Mouse (Mus musculus) right cerebral cortex, postnatal 36 days (tissue): ENCODE measurements around the gene Slc35f6.

ENCODE experiments used
- DNase-seq, 2 experiments: peaks; one replicate each; pipeline ENCODE4 v3.0.0; 2022; ENCODE audit warnings: low spot score in 2 of 2, mixed read lengths in 1 of 2

Gene Slc35f6

GRCm38 (mm10) chr5:30621211-30621790 lies 26.4 kb upstream of the Slc35f6 start:
- DNase-seq: no peak

GRCm38 (mm10) chr5:30621844-30622176 lies 25.9 kb upstream of the Slc35f6 start:
- no peak for DNase-seq

- DNase-seq: no peak
Measured at GRCm38 (mm10) chr5:30622177-30622840, 25.4 kb upstream of the Slc35f6 start.

- DNase-seq: no peak
Measured at GRCm38 (mm10) chr5:30622841-30623185, 24.9 kb upstream of the Slc35f6 start.

- DNase-seq: no peak
Measured at GRCm38 (mm10) chr5:30623380-30623779, 24.4 kb upstream of the Slc35f6 start.

- DNase-seq: no peak
Measured at GRCm38 (mm10) chr5:30624311-30624710, 23.4 kb upstream of the Slc35f6 start.

- no peak for DNase-seq
Measured at GRCm38 (mm10) chr5:30624908-30625307, 22.8 kb upstream of the Slc35f6 start.

GRCm38 (mm10) chr5:30625379-30625778 lies 22.4 kb upstream of the Slc35f6 start:
- no peak for DNase-seq

DNA sequence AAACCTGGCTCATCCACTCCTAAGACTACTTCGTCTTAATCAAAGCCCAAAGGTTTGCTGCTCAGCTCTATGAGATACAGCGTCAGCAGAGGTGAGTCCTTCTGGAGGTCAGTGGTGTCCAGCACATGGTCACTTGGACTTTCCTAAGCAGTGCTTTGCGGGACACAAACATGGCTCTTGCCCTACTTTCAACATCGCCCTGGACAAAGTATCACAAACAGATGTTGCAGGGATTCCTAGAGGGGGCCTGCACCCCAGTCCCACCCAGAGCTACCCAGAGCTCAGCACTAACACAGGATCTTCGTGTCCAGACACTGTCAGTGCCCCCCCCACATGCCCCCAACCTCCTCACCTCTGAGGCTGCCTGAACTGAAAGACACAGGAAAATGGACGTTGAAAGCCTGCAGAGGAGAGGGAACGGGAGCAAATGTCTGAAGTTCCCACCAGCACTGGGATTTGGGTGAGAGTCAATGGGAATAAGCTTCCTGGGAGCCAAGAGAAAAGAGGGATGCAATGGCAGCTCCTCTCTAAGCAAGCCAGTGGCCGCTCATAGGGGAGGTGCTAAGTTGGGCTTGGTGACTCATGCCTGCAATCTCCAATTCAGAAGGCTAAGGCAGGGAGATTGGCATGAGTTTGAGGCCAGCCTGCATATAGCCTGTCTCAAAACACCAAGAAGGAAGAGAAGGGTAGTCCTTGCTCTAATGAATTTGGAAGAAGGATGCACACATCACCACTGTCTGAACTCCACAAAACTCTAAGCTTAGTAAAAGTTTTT lies 21.2 kb upstream of the Slc35f6 start:
- no peak for DNase-seq

- DNase-seq: no peak
Measured at GRCm38 (mm10) chr5:30628511-30628910, 19.2 kb upstream of the Slc35f6 start.

DNA sequence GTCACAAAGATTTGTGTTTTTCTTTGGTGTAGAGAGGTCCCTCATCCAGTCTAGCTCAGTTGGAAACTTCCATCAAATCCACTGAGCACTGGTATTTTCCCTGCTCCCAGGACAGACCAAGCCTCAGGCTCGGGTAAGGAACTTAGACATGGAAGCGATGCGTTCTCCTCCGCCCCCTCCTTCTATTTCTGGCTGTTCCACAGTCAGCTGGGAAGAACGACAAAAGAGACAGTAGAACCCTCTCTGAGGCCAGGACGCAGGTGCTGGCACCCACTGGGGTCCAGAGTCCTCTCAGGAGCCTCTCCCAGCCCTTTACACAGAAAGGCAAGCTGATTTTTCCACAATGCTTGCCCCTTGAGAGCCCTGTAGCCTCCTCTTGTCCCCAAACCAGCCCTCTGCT lies 17.3 kb upstream of the Slc35f6 start:
- DNase-seq: peak in 1 of 2 experiments; percentile 66

DNA sequence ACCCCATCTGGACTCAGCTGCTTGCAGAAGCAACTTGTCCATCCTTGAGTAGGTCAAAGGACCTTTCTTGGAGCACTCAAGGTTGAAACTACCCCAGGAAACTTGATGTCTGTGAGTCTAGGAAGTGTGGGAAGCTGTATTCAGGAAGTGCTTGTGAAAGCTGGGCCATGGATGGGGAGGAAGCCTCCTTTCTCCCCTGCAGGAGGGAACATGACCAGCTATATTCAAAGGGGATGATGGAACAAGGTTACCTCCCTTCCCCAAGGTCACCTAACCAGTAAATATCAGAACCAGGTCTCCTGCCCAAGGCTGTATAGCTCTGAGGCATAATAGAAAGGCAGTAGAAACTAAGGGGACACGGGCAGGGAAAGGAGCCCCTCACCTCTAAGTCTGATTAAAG lies 15.6 kb upstream of the Slc35f6 start:
- no peak for DNase-seq

DNA sequence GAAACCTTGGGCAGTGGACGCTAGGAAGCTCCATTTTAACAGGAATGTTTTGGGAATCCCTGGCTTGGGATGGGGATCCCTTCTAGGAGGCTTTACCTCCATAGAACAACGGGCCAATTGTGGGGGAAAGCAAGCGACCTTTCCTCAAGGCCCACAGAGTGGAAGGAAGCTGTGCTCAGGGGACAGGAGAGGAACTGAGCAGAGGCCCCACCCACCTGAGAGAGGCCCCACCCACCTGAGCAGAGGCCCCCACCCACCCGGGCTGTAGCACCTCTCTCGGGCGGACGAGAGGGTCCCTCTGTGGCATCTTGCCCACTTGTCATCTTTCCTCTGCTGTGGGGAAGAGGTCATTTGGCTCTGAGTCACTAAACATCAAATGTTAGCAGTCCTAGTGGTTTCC lies 10.7 kb upstream of the Slc35f6 start:
- DNase-seq: no peak

DNA sequence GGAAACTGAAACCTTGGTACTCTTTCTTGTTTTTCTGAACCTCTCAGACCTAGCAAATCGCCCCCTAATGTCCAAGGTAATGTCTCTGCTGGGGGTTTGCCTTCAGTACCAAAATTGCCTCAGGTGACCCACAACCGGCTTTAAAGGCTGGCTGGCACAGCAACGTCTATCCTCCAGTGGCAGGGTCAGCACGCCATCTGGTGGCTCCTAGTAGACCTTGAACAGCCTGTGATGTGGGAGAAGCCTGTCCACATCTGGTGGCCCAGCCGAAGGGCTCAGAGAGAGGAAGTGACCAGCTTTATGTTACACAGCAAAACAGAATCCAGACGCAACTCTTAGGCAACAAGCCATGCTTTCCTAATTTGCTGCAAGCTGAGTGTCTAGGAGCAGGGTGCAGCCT lies 9.7 kb upstream of the Slc35f6 start:
- DNase-seq: peak; percentile 71 to 74

DNA sequence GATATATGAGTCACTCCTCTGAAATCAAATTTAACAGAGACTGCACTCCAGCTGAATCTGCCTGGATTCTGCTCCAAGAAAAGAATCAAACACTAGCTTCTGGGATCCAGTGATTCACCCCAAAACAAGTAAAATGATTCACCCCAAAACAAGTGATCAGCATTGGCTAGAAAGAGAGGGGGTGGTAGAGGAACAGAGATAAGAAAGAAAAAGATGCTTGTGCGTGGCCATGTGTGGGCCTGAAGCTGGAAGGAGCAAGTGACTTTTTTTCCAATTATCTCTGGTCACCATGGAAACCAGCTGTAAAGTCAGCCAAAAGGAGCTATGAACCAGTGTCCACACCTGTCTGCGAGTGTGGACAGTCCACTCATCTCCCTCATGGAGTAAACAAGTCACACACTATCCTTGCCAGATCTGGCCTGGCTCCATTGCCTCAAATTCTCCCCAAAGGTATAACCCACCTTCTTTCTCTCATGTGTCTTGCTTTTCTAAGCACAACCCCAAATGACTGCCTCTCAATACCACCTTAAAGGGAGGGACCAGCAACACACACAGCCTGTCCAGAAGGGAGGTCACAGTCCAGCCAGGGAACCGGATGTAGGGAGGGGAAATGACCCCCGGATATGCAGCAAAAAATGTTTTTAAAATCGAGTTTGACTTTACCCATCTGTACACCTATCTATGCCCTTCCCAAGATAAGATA lies 4.1 kb upstream of the Slc35f6 start:
- DNase-seq: peak in 1 of 2 experiments; percentile 42

- no peak for DNase-seq
Measured at GRCm38 (mm10) chr5:30646036-30646435, 1.7 kb upstream of the Slc35f6 start.

GRCm38 (mm10) chr5:30647396-30647795 lies 337 bp upstream of the Slc35f6 start:
- no peak for DNase-seq

DNA sequence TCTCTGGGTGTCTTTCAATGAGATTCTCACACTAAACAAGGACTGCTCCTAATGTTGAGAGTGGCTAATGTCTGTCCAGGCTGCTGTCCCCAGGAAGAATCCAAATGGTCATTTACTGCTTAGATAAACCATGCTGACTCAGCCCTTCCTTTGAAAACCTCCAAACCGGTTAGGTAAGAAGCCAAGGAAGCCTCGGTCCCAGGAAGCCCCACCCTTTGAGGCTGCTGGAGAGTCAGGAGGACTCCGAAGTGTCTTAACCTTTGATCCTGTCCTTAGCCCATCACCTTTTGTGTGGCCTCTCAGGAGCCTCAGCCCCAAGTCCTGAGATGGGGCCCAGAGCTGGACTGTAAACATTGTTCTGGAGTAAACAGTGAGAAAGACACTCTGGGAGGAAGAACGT lies 1.8 kb downstream of the Slc35f6 start:
- no peak for DNase-seq

DNA sequence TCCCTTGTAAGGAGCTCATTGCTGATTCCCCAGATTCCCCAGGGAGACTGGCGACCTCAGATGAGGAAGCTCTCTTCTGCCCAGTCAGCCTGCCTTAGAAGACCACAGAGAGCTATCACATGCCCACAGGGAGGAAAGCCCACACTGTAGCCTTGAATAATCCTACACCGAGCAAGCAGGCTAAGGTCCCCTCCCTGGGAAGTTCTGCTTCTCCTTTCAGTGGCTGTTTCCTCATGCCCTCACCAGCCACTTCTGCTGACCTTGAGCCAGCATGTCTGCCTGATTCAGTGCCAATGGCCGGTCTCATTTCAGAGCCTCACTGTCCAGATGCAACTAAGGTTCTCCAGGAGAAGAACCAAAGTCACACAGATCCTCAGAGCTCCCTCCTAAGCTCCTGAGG lies 3.0 kb downstream of the Slc35f6 start:
- DNase-seq: no peak

DNA sequence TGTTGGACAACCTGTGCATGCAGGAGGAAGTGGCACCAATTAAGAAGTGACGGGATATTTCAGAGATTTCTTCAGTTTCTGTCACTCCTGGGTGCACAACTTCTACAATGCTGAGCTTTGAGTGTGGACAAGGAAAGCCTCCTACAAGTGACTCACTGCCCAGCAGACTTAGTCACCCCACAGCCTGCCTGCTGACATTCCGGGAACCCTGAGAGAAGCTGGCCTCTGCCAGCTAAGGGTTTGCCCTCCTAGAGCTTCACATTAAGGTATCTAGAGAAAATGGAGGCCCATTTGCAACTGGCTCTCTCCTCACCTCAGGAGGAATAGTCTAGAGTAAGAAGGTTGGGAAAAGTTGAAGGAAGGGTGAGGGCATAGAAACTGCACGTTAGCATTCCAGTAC lies 3.8 kb downstream of the Slc35f6 start:
- no peak for DNase-seq

DNA sequence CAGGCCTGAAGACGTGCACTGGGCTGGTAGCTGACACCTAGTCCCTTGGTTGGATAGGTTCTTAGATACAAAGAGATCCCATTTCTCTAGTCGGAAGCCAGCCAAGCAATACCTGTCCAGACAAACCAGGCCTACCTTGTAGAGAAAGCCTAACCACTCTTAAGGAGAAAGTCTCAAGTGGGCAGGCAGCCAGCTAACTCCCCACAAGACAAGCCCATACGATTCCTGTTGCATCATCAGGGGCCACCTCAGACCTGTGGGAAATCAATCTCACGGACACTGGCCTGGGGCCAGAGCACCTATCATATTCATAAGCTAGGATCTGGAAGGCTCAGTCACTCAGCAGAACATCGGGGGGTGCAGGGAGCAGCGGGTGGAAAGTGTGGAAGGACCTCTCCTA lies 5.5 kb downstream of the Slc35f6 start:
- DNase-seq: no peak

GRCm38 (mm10) chr5:30655042-30655441 lies 7.3 kb downstream of the Slc35f6 start:
- no peak for DNase-seq
